Mouse (Mus musculus) small intestine, adult 2 months (tissue): Measurements from ENCODE around the gene Supt20.

Source experiments
- CTCF ChIP-seq: fragments of 200-500 bp; IDR thresholded peaks from 2 replicates; pipeline ENCODE4 v1.5.1; 2012; ENCODE audit warnings: low read depth, mild to moderate bottlenecking, control low read depth, inconsistent platforms, low read length, moderate library complexity, mixed read lengths; ENCODE audit not compliant: insufficient replicate concordance, insufficient read length; ENCODE audit errors: extremely low read depth
- POLR2A ChIP-seq: fragments of 200-500 bp; IDR thresholded peaks from 2 replicates; pipeline ENCODE4 v1.6.1; 2012; ENCODE audit warnings: low read depth, mild to moderate bottlenecking, control low read depth, inconsistent platforms, low read length, moderate library complexity

DNA sequence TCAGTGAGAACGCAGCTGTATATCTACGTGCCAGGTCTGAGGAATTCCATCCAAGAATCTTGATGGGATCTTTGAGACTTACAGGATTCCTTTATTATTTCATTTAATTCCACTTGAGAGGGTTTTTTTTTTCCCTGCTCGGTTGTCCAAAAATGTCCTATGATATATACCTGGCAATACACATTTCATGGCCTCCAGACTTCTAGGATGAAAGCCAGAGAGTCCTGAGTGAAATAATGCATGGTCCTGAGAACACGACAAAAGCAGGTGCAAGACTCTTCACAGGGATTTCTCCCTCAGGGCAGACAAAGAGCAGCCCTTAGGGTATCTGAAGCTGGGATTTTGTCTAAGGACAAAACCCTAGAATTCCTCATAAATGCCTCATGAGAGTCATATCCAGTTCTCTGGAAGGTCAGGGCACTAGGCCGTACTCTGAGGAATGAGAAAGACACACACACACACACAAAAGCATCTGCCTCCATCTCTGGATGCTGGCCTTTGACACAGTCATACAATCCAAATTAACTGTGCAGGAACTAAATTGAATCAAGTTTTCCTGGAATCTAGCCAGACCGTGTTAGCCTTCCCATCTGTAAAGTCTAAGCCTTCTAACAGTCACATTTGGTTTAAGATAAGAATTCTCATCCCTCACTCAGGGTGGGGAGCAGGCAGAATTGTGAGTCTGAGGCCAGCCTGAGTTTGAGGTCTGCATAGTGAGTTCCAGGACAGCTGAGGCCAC lies 34.5 kb upstream of the Supt20 start:
- TF ChIP-seq CTCF = no peak
- TF ChIP-seq POLR2A = no peak
